Mouse (Mus musculus): ENCODE data around the gene Ampd2.

DNA sequence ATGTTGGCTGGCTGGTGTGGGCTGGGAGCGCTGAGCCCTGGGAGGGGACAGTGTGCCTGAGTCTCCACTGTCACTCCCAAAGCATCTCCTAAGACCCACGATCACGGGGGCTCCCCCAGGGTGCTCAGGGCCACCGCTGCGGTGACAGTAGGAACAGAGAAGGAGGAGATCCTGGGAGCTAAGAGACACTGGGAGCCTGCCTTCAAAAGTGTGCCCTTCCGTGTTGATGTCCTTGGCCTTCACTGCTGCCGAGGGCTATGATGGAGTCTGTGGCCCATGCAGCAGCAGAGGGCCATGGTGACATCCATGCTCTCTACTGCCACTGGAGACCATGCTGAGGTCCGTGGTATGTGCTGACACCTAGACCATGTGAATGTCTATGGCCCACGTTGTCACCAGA, 20.9 kb downstream of the Ampd2 start:
- no peak for TF ChIP-seq CTCF (IDR thresholded peaks at IDR 0.05; ENCODE audit: control insufficient read depth, insufficient read depth, low read length)
- no peak for TF ChIP-seq POLR2A (IDR thresholded peaks at IDR 0.05; ENCODE audit: borderline replicate concordance, control insufficient read depth, low read depth, low read length)
